Mouse (Mus musculus): ENCODE data around the gene Mdm1.

GRCm38 (mm10) chr10:118111621-118112020 lies 30.0 kb upstream of the Mdm1 start:
- TF ChIP-seq CTCF (IDR thresholded peaks at IDR 0.05; ENCODE audit: low read depth) = no peak
- TF ChIP-seq EP300 (IDR thresholded peaks at IDR 0.05; ENCODE audit: low read depth) = no peak

All from liver, embryonic 14.5 days (tissue).